Mouse (Mus musculus) limb, embryonic 10.5 days (tissue): ENCODE measurements around the gene Atxn2. TPM values are rescaled to one million over a fixed set of nuclear protein-coding genes. Genes with fewer than 3 reads are reported as not detected.
"Not testable (repeated sequence)": the region's sequence is repeated elsewhere in the genome, so short reads cannot be mapped to it uniquely, and the experiment has no call there.

ENCODE experiments used
- DNase-seq: peaks from one replicate; pipeline ENCODE4 v3.0.0-alpha.2; 2017; ENCODE audit warnings: low spot score
- H3K27ac ChIP-seq: fragments of 300-500 bp; sonication (generic); 2 replicates; pipeline ENCODE4 v1.5.1; 2016; ENCODE audit warnings: mild to moderate bottlenecking
- H3K27me3 ChIP-seq: fragments of 300-500 bp; sonication (generic); 2 replicates; pipeline ENCODE4 v1.6.1; 2016; ENCODE audit warnings: low read depth, mild to moderate bottlenecking; ENCODE audit not compliant: poor library complexity, severe bottlenecking
- H3K36me3 ChIP-seq: fragments of 300-500 bp; sonication (generic); 2 replicates; pipeline ENCODE4 v1.6.1; 2016; ENCODE audit warnings: mild to moderate bottlenecking, moderate library complexity
- H3K4me1 ChIP-seq: fragments of 300-500 bp; sonication (generic); 2 replicates; pipeline ENCODE4 v1.6.1; 2016
- H3K4me3 ChIP-seq: fragments of 300-500 bp; sonication (generic); 2 replicates; pipeline ENCODE4 v1.5.1; 2016; ENCODE audit warnings: mild to moderate bottlenecking, moderate library complexity
- H3K9me3 ChIP-seq: fragments of 300-500 bp; sonication (generic); replicated peaks from 2 replicates; pipeline ENCODE4 v1.6.1; 2016; ENCODE audit warnings: mild to moderate bottlenecking
- WGBS: fragments of 180-500 bp; shearing (Covaris S2); methylation state at CpG from one replicate; pipeline ENCODE4 v1.1.7; 2016; 5-methylcytosine and 5-hydroxymethylcytosine counted together
- polyA plus RNA-seq: library from polyadenylated mRNA; unstranded; fragments of >200 nt; fragmentation: Nextera tagmentation; extraction: Ambion mirVana; gene quantifications from 2 replicates; pipeline ENCODE4 v1.2.1, GENCODE M21; 2016

Atxn2 gene
- polyA plus RNA-seq, 1 experiment from 2014 or later, result 40.2 TPM

DNA sequence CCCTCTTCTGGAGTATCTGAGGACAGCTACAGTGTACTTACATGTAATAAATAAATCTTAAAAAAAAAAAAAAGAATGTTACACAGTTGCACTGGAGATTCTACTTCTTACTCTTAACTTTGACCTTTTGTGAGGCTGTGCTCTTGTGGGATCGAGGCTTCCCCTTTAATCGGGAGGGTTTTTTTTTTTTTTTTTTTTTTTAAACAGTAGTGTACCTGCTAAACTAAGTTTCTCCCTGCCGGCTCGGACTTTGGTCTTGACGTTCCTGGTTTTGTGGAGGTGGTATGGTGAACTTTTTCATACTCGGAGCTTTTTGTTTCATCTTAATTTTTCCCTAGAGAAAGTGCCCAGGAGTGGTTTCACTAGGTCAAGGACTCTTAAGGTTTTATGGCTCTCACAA is 3.8 kb downstream of the Atxn2 start:
- no peak for DNase-seq
- no peak overlapping the region for H3K27ac ChIP-seq
- H3K27me3 ChIP-seq, result no peaks in the 10 kb centered on the region
- H3K9me3 ChIP-seq, result no peaks in the 10 kb centered on the region
- 86% methylated on average over 6 of the region's 6 CpGs for WGBS
- peaks cover 53% of the 10 kb centered on the region for H3K4me1 ChIP-seq
- H3K36me3 ChIP-seq, result peaks cover 29% of the 10 kb centered on the region
- H3K4me3 ChIP-seq, result no peak overlapping the region

DNA sequence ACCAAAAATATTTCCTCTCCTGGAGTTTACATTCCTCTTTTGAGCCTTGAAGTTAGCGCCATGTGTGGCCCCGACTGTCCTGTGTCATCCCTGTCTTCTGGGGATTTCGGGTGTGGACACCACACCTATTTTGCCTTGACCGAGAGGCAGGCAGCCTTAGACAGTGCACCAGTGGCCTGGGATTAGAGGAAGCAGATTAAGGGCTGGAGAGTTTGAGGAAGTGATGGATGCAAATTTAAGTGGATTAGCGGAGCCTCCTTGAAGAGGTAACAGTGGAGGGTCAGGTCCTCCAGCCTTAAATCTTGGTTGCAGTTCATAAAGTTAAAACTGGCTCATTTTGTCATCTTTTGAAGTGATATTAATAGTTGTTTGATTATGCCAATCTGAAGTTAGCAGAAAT is 7.3 kb downstream of the Atxn2 start:
- Histone ChIP-seq H3K27ac (no peak overlapping the region), H3K27me3 (no peaks in the 10 kb centered on the region), H3K9me3 (no peaks in the 10 kb centered on the region), H3K4me3 (no peak overlapping the region), H3K4me1 (peaks cover 38% of the 10 kb centered on the region), H3K36me3 (peaks cover 29% of the 10 kb centered on the region)
- no peak for DNase-seq
- WGBS, result 90% methylated on average over 5 of the region's 5 CpGs

DNA sequence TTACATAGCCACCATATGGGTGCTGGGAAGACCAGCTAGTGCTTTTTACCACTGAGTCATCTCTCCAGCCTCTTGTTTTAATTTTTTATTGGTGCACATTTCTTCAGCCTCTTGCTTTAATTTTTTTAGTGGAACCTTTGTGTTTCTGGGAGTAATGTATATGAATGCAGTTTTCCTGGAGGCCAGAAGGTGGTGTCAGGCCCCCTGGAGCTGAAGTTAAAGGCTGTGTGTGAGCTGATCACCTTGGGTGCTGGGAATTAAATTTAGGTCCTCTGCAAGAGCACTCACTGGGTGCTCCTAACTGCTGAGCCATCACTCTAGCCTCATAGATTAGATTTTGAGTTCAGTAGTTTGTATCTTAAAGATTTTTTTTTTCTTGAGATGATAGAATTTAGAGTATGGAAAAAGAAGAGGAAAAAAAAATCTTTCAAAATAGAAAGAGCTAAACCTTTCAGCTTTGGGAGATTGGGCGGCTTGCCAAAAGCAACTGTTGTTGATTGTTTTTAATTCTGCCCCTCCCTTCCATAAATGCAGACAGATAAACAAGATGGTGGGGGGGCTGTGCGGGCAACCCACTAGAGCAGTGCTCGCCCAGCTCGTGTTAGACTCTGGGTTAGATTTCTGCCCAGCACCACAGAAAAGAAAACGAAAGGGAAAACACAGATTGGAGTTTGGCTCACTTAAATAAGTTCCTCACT is 9.9 kb downstream of the Atxn2 start:
- Histone ChIP-seq H3K27ac (no peak overlapping the region), H3K4me3 (no peak overlapping the region)

DNA sequence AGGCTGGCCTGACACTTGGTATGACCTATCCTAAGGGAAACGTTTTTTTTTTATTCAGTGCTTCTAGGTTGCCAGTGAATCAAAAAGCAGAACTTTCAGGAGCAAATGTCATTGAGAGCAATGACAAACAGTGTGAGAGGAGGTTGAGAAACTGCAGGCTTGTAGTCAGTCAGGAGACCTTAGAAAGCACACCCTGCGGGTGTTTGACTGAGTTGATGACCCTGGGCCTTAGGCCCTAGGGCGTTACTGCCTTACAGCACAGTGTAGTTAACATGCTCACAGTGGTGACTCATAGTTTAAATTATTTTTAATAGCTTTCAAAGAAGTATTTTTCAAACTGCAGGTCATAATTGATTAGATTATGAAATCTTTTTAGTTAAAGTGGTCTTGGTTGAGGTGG is 10.7 kb downstream of the Atxn2 start:
- Histone ChIP-seq H3K36me3 (peaks cover 17% of the 10 kb centered on the region), H3K4me3 (no peak overlapping the region), H3K27ac (no peak overlapping the region), H3K9me3 (no peaks in the 10 kb centered on the region), H3K4me1 (peaks cover 12% of the 10 kb centered on the region), H3K27me3 (no peaks in the 10 kb centered on the region)
- no peak for DNase-seq
- WGBS, result 79% methylated on average over 3 of the region's 3 CpGs

More for the DNA sequence above, 9.9 kb downstream of the Atxn2 start:
- H3K4me1 ChIP-seq, result peaks cover 17% of the 10 kb centered on the region
- 95% methylated on average over 5 of the region's 5 CpGs for WGBS
- no peaks in the 10 kb centered on the region for H3K27me3 ChIP-seq
- no peaks in the 10 kb centered on the region for H3K9me3 ChIP-seq
- peaks cover 19% of the 10 kb centered on the region for H3K36me3 ChIP-seq
- no peak for DNase-seq

DNA sequence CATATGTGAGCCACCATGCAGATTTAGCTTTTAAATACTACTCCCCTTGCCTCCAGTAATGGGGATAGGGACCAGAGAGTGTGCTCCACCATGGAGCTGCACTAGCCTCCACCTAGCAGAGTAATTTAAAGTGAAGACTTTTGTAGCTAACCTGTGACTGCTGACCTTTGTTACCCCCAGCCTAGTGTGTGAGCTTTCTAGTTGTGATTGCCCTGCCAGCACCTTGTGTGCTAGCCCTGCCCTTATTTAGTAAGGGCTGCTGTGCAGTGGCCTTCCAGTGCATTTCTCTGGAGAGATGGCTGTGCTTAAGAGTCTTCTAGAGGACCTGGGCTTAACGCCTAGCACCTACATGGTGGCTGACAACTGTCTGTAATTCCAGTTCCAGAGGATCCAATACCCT is 13.5 kb downstream of the Atxn2 start:
- DNase-seq, result no peak
- Histone ChIP-seq H3K27me3 (no peaks in the 10 kb centered on the region), H3K9me3 (no peaks in the 10 kb centered on the region), H3K4me1 (peaks cover 5% of the 10 kb centered on the region; the same call in 1 of the 2 replicates), H3K27ac (no peak overlapping the region), H3K36me3 (peaks cover 29% of the 10 kb centered on the region), H3K4me3 (no peak overlapping the region)
- 83% methylated on average over 1 of the region's 1 CpGs for WGBS

DNA sequence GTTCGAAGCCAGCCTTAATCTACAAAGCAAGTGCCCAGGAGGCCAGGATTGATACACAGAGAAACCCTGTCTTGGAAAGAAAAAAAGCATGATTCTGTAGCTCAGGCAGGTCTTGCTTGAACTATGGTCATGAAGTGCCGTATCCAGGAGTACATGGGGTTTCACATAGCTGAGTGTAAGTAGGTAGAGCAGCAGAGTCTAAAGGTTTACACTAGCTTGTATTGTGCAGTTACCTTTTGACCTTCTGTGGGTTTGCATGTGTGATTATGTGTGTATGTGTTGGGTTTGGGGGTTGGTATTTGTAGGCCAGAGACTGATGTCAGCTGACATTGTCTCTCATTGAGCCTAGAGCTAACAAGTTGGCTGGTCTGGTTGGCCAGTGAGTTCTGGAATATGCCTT is 18.9 kb downstream of the Atxn2 start:
- Histone ChIP-seq H3K36me3 (peaks cover 60% of the 10 kb centered on the region), H3K9me3 (no peaks in the 10 kb centered on the region), H3K4me3 (no peak overlapping the region), H3K27ac (no peak overlapping the region), H3K27me3 (no peaks in the 10 kb centered on the region), H3K4me1 (no peaks in the 10 kb centered on the region)
- no peak for DNase-seq
- 98% methylated on average over 2 of the region's 2 CpGs for WGBS

DNA sequence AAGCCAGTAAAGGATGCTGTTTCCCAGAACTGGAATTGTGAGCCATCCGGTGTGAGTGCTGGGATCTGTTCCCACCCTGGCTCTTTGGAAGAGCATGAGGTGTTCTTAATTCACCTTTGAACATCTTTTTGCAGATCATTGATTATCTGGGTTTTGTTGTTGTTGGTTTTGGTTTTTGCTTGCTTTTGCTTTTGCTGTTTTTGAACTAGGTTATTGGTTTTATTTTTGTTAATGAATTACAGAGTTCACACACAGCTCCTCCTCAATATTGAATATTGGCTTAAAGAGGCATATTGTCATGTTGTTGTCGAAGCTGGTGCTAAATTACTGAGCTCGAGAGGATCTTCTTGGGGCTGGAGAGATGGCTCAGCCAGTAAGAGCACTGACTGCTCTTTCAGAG is 25.5 kb downstream of the Atxn2 start:
- H3K9me3 ChIP-seq, result no peaks in the 10 kb centered on the region
- H3K36me3 ChIP-seq, result peaks cover 44% of the 10 kb centered on the region
- H3K4me3 ChIP-seq, result no peak overlapping the region
- H3K4me1 ChIP-seq, result no peaks in the 10 kb centered on the region
- no peak overlapping the region for H3K27ac ChIP-seq
- no peak for DNase-seq
- no peaks in the 10 kb centered on the region for H3K27me3 ChIP-seq
- 97% methylated on average over 3 of the region's 3 CpGs for WGBS

DNA sequence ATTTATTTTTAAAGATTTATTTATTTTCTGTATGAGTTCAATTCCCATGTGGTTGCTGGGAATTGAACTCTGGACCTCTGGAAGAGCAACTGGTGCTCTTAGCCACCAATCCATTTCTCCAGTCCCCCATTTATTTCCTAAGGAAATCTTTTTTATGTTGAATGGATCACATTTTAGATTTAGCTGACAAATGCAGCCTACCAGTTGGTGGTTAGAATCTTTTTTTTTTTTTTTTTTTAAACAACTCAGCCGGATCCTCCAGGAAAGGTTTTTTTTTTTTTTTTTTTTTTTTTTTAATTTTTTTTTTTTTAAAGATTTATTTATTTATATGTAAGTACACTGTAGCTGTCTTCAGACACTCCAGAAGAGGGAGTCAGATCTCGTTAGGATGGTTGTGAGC is 27.0 kb downstream of the Atxn2 start:
- WGBS, result 70% methylated on average over 2 of the region's 2 CpGs
- H3K36me3 ChIP-seq, result peaks cover 32% of the 10 kb centered on the region

DNA sequence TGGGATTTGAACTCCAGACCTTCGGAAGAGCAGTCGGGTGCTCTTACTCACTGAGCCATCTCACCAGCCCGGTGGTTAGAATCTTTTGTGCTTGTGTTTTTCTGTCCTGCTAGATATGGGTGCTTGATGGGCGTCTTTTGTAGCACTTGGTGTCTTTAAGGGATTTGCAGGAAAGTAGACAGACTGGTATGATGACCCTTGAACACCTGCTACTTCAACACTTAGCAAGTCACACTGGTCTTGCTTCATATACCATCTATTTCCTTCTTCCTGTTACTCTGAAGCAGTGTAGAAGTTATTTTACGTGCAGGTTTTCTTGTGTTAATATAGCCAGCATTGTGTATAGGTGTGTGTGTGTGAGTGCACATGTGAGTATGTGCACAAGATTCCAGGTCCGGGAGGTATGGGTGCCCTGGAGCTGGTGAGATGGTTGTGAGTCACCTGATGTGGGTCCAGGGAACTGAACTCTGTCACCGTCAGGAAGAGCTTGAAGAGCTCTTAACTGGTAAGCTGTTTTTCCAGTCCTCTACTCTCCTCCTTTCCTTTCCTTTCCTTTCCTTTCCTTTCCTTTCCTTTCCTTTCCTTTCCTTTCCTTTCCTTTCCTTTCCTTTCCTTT is 27.5 kb downstream of the Atxn2 start:
- H3K9me3 ChIP-seq, result no peaks in the 10 kb centered on the region
- no peak overlapping the region for H3K27ac ChIP-seq
- peaks cover 3% of the 10 kb centered on the region; the same call in 1 of the 2 replicates for H3K4me1 ChIP-seq
- H3K4me3 ChIP-seq, result no peak overlapping the region
- H3K36me3 ChIP-seq, result peaks cover 32% of the 10 kb centered on the region
- no peaks in the 10 kb centered on the region for H3K27me3 ChIP-seq
- no peak for DNase-seq
- 97% methylated on average over 7 of the region's 7 CpGs for WGBS

More for the DNA sequence above, 27.0 kb downstream of the Atxn2 start:
- not testable (repeated sequence) for H3K27ac ChIP-seq, H3K4me3 ChIP-seq, H3K9me3 ChIP-seq, H3K4me1 ChIP-seq, H3K27me3 ChIP-seq, DNase-seq

DNA sequence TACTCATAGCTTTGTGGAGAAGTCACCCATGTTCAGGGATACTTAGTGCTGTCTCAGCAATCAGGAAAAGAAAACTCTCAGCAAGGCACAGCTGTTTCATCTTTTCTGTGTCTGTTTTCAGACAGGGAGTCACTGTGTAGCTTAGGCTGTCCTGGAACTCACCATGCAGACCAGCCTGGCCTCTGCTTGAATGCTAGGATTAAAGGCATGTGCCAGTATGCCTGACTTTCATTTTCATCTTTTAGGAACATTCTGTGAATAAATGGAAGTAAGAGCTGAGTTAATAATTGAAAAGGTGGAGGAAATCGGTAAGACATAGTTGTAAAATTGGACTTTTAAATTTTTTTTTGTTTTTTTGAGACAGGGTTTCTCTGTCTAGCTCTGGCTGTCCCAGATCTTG is 29.4 kb downstream of the Atxn2 start:
- Histone ChIP-seq H3K9me3 (no peaks in the 10 kb centered on the region), H3K36me3 (peaks cover 22% of the 10 kb centered on the region), H3K4me3 (no peak overlapping the region), H3K27ac (no peak overlapping the region), H3K27me3 (no peaks in the 10 kb centered on the region), H3K4me1 (peaks cover 3% of the 10 kb centered on the region; the same call in 1 of the 2 replicates)
- no peak for DNase-seq
- WGBS, result 90% methylated on average over 1 of the region's 1 CpGs

DNA sequence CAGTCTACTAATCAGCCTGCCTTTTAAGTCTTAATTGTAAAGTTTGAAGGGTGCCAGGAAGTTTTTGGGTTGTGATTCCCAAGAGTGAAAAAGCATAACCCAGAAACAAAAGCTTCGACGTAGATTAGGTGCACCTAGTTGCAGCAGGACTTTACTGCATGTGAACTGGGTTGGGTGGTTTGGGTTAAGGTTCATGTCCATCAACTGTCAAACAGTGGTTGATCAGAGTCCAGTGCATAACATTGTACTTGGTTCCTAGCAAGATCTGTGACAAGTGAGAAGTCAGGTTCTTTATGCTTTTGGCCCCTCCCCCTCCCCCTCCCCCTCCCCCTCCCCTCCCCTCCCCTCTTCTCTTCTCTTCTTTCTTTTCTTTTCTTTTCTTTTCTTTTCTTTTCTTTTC is 31.8 kb downstream of the Atxn2 start:
- DNase-seq, result no peak

DNA sequence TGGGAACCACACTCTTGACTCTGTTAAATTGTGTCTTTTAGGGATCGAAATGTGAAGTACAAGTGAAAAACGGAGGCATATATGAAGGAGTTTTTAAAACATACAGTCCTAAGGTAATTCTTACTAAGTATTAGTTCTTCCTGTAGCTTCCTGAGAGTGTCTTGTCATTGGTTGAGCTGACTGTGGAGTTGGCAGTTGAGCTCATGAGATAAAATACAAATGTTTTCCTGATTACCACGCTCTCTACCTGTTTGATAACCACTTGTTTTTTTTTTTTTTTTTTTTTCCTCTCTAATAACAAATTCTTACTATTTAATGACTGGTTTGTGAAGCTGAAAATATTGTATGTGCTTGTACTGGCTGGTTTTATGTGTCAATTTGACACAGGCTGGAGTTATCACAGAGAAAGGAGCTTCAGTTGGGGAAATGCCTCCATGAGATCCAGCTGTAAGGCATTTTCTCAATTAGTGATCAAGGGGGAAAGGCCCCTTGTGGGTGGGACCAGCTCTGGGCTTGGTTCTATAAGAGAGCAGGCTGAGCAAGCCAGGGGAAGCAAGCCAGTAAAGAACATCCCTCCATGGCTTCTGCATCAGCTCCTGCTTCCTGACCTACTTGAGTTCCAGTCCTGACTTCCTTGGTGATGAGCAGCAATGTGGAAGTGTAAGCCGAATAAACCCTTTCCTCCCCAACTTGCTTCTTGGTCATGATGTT is 36.9 kb downstream of the Atxn2 start:
- not testable (repeated sequence) for H3K27ac ChIP-seq, H3K27me3 ChIP-seq, H3K9me3 ChIP-seq, H3K4me1 ChIP-seq, H3K4me3 ChIP-seq, DNase-seq
- WGBS, result 95% methylated on average over 4 of the region's 4 CpGs
- peaks cover 62% of the 10 kb centered on the region for H3K36me3 ChIP-seq

More for the DNA sequence above, 31.8 kb downstream of the Atxn2 start:
- H3K9me3 ChIP-seq, result no peaks in the 10 kb centered on the region
- H3K27ac ChIP-seq, result no peak overlapping the region
- 95% methylated on average over 2 of the region's 2 CpGs for WGBS
- H3K4me3 ChIP-seq, result no peak overlapping the region
- peaks cover 26% of the 10 kb centered on the region for H3K36me3 ChIP-seq
- H3K4me1 ChIP-seq, result peaks cover 3% of the 10 kb centered on the region; the same call in 1 of the 2 replicates
- H3K27me3 ChIP-seq, result no peaks in the 10 kb centered on the region

DNA sequence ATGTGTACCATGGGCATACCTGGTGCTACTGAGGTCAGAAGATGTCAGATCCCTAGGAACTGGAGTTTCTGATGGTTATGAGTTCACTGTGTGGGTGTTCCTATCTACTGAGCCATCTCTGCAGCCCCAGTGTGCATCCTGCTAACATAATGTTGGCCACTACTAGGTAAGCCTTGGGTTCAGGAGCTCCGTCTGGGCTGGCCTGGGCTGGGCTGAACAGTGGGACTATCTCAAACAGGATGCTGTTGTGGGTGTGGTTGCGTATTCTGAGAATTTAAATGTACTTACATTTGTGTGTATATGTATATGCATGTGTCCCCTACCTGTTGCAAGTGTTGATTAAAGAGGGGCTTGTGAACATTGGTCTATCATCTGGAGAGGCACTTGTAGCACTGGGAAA is 38.5 kb downstream of the Atxn2 start:
- Histone ChIP-seq H3K27ac (no peak overlapping the region), H3K9me3 (no peaks in the 10 kb centered on the region), H3K27me3 (no peaks in the 10 kb centered on the region), H3K4me3 (no peak overlapping the region), H3K4me1 (no peaks in the 10 kb centered on the region), H3K36me3 (peaks cover 73% of the 10 kb centered on the region)
- DNase-seq, result no peak
- 95% methylated on average over 2 of the region's 2 CpGs for WGBS
